Mouse (Mus musculus): ENCODE measurements around the gene Kcnq1. TPM values are rescaled to one million over a fixed set of nuclear protein-coding genes. Genes with fewer than 3 reads are reported as not detected.
A peak's percentile ranks its signal among the peaks of the same experiment; 100 is the strongest.

Kcnq1 gene
- total RNA-seq, 2 experiments from 2014 or later: 0.84 to 1.4 TPM

- intact Hi-C loops (cut with DNase I; ENCODE audit: low total_unique reads): no loop called here
- no peak for DNase-seq
Observed at GRCm38 (mm10) chr7:143122191-143122590, 16.0 kb downstream of the Kcnq1 start.

DNA sequence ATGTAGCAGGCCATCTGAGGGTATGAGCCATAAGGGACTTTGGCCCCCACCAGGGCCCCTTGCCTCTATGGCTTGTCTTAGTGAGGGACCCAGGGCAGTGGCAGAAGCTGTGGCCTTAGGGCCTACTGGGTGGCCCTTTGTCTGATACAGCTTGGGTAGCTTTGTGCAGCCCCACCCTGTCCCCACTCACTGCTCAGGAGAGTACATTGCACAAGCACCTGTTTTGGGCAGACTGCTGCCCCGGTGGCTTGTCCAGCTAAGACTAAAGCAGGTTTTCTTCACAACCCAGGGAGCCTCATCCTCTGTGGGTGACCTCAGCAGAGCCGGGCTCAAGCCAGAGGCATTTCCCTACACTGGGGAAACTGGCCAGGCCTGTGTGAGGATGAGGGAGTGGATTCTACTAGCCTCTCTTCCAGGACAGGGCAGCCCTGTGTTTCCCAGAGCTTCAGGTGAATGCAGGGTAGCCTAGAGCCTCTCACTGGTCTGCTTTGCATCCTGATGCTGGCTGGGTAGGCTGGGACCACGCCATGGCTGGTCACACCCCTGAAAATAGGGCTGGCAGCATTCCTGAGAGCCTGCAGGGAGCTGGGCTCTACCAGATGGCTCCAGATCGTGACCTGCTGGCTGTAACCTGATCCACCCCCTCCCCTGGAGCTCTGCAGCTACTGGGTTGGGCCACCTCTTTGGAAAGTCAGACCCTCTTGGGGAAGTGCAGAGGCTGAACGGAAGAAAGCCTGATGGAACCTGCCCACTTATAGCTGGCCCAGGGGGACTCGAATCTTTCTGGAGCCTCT, 17.9 kb downstream of the Kcnq1 start:
- DNase-seq: peak; percentile 78

DNA sequence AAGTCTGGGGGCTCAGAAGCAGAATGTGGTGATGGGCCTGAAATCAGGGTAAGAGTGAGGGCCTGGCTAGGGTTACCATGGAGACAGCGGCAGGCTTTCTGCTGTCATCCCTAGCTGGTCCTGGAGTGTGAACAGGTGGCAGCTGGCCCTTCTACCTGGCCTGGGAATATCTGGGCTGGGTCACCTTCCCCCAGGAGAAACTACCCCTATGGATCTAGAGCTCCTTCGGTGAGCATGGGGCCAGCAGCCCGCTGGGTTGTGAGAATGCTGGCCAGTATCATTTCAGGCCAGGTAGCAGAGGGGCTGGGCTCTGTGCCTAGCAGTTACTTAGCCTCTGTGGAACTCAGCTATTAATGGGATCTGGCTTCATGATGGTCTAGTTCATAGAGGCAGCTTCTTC, 18.7 kb downstream of the Kcnq1 start:
- no peak for DNase-seq
- intact Hi-C loops (cut with DNase I; ENCODE audit: low total_unique reads): no loop called here

More for the DNA sequence above, 17.9 kb downstream of the Kcnq1 start:
- intact Hi-C loops (cut with DNase I; ENCODE audit: low total_unique reads): no loop called here

- no peak for DNase-seq
- intact Hi-C loops (cut with DNase I; ENCODE audit: low total_unique reads): no loop called here
Observed at GRCm38 (mm10) chr7:143132815-143133214, 26.7 kb downstream of the Kcnq1 start.

DNA sequence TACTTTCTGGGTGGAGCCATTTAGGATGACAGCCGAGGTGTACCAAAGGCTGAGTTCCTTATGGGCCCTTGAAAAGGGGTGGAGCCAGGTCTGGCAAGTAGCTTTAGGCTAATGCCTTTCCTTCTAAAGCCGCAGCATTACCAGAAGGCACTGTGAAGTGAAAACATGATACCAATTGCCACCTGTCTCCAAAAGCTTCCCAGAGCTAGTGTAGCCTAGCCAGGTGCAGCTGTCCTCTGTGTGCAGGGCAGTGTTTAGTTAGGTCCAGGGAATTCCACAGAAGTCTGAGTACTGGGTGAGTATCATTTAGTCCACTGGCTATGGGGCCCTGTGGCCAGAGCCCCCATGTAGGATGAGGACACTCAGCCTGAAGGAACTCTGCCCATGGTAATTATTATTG, 30.0 kb downstream of the Kcnq1 start:
- intact Hi-C loops (cut with DNase I; ENCODE audit: low total_unique reads): loop anchor here (5.0 kb wide), 1 partner anchor 129 kb away; the partner anchor contains the start of gene Tspan32
- DNase-seq: no peak

DNA sequence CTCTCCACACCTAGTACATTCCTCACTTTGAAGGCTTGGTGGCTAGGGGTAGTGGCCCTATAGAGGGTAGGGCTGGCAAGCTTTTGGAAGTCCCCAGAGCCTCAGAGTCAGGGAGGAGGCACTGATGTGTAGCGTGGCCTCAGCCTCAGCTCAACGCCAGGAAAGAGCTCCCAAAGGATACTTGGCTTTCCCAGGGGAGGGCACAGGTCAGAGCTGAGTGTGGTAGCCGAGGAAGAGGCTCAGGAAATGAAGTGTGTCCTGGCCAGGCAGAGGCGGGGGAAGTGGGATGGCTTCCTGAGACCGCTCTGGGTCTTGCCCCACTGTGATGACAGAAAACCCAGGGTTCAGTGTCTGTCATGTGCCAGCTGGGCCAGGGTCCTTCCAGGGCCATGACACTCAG, 30.4 kb downstream of the Kcnq1 start:
- DNase-seq: no peak
- intact Hi-C loops (cut with DNase I; ENCODE audit: low total_unique reads): loop anchor here (5.0 kb wide), 1 partner anchor 129 kb away; the partner anchor contains the start of gene Tspan32

GRCm38 (mm10) chr7:143138789-143139188, 32.6 kb downstream of the Kcnq1 start:
- peak; percentile 55 for DNase-seq
- intact Hi-C loops (cut with DNase I; ENCODE audit: low total_unique reads): loop anchor here (2.0 to 5.0 kb wide), 2 partner anchors 44 to 131 kb away; partner anchors contain the start of genes Trpm5 and Tspan32

DNA sequence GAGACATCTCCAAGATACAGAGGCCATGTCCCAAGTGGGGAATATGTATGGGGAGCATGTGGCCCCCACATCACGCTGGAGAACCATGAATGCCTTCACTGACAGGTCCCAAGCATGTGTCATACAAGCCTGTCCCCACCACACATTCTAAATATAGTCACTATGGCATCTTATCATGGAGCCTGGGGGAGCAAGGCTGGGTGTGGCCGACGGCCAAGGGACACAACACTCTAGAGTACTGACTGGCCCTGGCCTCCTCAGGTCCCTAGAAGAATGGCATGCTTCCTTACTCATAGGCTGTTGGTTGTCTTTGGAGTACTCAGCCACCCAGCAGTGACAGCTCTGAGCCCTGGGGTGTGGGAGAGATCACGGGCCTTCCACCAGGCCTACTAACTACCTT, 33.8 kb downstream of the Kcnq1 start:
- intact Hi-C loops (cut with DNase I; ENCODE audit: low total_unique reads): loop anchor here (2.0 to 5.0 kb wide), 2 partner anchors 45 to 133 kb away; partner anchors contain the start of genes Trpm5 and Tspan32
- no peak for DNase-seq

GRCm38 (mm10) chr7:143142680-143143079, 36.5 kb downstream of the Kcnq1 start:
- no peak for DNase-seq
- intact Hi-C loops (cut with DNase I; ENCODE audit: low total_unique reads): no loop called here

DNA sequence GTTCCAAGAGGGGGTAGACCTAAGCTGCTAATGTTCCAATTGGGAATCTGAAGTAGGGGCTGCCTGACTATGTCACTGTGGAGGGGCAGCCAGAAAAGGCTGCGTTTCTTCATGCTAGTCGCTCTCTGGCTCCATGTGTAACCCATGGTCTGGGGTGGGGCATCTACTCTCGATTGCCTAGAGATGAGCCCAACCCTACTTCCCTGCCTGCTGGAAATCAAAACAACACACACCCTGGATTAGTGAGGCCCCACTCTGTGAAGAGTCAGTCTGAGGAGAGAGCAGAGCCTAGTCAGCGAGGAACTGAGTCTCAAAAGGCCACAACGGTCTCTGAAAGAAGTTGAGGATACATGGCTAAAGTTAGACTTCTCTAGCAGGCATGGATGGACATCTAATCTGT, 40.9 kb downstream of the Kcnq1 start:
- intact Hi-C loops (cut with DNase I; ENCODE audit: low total_unique reads): no loop called here
- DNase-seq: no peak

GRCm38 (mm10) chr7:143151171-143151570, 45.0 kb downstream of the Kcnq1 start:
- intact Hi-C loops (cut with DNase I; ENCODE audit: low total_unique reads): no loop called here
- DNase-seq: no peak

DNA sequence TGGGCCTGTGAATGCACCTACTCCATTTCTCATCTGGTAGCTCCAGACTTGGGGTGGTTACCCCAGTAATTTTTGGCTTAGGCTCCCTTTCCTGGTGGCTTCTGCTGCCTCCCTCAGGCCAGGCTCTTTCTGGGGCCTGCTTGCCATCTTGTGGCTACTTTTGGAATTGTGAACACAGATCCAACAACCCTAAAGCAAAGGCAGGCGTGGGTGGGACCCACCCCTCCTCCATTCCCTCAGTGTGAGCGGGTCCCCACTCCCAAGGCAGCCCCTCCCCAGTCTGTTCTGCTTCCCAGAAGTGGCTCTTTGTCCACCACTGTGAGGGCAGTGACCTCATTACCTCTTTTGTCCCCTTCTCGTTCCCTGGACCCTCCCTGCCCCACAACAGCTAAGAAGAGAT, 46.2 kb downstream of the Kcnq1 start:
- intact Hi-C loops (cut with DNase I; ENCODE audit: low total_unique reads): no loop called here
- no peak for DNase-seq

DNA sequence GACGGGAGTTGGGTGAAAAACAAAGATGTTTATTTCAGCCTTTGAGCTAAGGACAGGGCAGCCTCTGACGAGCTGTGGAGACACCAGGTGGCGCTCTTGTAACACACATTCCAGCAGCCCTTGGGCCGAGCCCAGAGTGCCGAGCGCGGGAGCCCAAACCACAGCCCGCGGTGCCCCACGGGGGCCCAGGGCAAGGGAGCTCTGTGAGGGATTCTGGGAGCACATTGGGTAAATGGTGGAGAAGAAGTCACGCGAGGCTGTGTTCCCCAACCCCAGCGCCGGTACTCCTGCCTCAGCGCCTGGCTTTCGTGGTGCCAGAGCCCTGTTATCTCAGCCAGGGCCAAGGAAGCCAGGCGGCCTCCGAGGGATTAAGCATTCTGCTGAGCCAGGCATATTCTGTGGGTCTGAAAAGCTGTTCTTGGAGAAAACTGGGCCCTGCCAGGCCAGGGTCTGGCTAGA, 47.8 kb downstream of the Kcnq1 start:
- DNase-seq: peak; percentile 86
- intact Hi-C loops (cut with DNase I; ENCODE audit: low total_unique reads): loop anchor here (2.0 kb wide), 1 partner anchor 313 kb away; no protein-coding TSS in a partner anchor

GRCm38 (mm10) chr7:143154458-143154871, 48.3 kb downstream of the Kcnq1 start:
- intact Hi-C loops (cut with DNase I; ENCODE audit: low total_unique reads): loop anchor here (2.0 kb wide), 1 partner anchor 312 kb away; no protein-coding TSS in a partner anchor
- peak; percentile 75 for DNase-seq

DNA sequence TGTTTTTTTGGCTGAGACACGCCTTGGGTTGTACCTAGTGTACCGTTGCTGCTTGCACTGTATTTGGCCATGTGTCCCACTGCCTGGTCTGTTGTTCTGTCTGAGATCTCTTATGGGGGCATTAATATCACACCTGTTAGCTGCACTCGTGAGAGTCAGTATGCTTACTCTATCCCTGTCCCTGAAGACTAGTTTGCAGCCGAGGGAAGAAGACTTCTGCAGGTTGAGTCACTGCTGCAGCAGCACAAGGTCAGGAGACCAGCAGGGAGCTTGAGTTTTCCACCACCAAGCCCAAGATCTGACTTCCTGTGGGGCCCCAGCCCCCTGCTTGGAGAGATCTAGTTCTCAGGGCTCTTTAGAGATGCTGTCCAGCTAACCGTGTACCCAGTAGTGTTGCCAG, 49.1 kb downstream of the Kcnq1 start:
- DNase-seq: no peak
- intact Hi-C loops (cut with DNase I; ENCODE audit: low total_unique reads): loop anchor here (2.0 kb wide), 1 partner anchor 312 kb away; no protein-coding TSS in a partner anchor

- no peak for DNase-seq
- intact Hi-C loops (cut with DNase I; ENCODE audit: low total_unique reads): no loop called here
Observed at GRCm38 (mm10) chr7:143158690-143159425, 52.7 kb downstream of the Kcnq1 start.

- no peak for DNase-seq
- intact Hi-C loops (cut with DNase I; ENCODE audit: low total_unique reads): no loop called here
Observed at GRCm38 (mm10) chr7:143159446-143159845, 53.3 kb downstream of the Kcnq1 start.

- intact Hi-C loops (cut with DNase I; ENCODE audit: low total_unique reads): no loop called here
- no peak for DNase-seq
Observed at GRCm38 (mm10) chr7:143160057-143160456, 53.9 kb downstream of the Kcnq1 start.

GRCm38 (mm10) chr7:143162051-143162450, 55.9 kb downstream of the Kcnq1 start:
- intact Hi-C loops (cut with DNase I; ENCODE audit: low total_unique reads): no loop called here
- no peak for DNase-seq

DNA sequence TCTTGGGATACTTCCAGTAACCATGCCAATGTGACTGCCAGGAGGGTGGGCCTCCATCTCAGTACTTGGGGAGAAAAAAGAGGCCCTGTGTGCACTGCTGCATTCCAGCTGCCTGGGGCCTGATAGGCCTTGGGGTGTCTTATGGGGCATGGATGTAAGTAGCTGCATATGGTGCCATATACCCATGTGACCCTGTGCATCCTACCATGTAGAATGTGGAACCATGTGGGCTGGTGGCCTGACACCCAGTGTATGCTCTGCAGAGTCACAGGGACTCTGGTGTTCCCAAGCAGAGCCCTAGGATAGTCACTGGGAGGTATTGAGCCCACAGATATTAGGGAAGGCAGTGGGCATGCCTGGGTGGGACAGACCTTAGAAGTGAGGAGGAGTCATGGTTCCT, 57.9 kb downstream of the Kcnq1 start:
- DNase-seq: no peak
- intact Hi-C loops (cut with DNase I; ENCODE audit: low total_unique reads): no loop called here
